Mouse (Mus musculus) adrenal gland, postnatal 14 days (tissue): ENCODE measurements at regions not wholly inside any gene's neighbourhood (a gene's known extent, or its start where the extent isn't known, plus 50 kb on each side); places are given as distances from the start of the nearest gene placed in this dataset.

Experiments used
- DNase-seq: peaks from one replicate; pipeline ENCODE4 v3.0.0; 2021; ENCODE audit warnings: mixed read lengths

DNA sequence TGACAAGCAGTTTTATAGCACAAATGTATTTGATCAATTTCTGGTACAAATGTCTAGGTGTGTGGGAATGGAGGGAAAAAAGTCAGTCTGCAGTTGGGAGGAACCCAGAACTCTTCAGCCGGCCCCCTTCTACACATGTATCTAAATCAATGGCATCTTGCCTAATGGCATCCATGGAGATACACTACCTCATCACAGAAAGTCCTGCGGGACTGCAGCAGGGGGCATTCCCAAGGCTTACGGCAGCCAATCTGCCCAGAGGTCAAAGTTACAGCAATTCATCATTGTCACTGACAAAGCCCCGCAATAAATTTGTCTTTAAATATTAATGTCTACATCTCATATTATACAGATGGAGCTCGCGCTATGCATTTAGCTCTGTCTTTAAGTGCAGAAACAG is 135.7 kb upstream of the Arhgap5 start:
- no peak for DNase-seq

DNA sequence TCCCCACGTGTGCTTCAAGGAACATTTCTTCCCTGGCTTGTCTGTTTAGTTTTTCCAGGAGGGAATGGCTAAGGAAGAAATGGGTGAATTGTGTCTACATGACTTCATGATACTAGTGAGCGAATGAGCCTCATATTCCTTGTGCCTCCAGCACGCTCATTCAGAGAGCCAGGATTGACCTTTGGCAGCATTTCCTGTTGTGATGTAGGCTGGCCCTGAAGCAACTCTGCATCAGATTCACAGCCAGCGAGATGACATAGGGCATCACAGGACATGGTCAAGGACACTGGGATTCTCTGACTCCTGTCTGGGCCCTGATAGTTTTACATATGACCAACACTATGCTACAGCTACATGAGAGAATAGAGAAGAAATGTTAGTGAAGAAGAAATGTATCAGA is 135.3 kb upstream of the Arhgap5 start:
- peak; percentile 85 for DNase-seq

- no peak for DNase-seq
Measured at GRCm38 (mm10) chr12:52370153-52370710, 133.5 kb upstream of the Arhgap5 start.

- DNase-seq = no peak
Measured at GRCm38 (mm10) chr12:52375116-52375515, 128.7 kb upstream of the Arhgap5 start.

DNA sequence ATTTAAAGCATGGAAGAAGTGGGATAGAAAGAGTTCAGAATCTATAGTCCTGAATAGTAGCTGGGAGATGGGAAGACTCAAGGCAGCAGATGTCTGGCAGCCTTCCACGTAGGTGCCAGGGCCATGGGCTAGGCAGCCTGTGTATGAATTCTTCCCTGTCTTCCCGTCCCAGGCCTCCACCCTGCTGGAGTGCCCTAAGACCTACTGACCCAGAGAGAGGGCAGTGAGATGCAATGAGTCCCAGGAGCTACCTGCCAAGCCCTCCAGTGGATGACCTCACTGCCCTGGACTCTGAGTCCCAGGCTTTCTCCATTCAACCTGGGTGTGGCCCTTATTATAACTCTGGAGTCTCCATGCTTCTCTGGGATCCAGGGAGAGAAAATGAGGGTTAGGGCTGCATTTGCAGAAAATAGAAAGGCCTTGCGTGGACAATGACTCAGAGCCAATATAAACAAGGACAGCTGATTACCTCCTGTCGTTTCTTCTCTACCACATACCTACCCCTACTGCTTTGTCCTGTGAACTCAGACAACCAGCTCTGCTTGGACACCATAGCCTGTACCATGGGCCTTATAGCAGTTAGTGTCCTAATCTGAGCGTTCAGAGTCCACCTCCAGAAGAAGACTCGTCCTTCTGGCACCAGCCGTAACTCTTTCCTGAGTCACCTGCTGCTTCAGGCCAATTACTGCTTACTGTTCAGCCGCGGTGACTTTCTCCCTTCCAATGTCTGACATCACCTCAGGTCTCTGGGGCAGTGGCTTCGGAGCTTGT is 126.9 kb upstream of the Arhgap5 start:
- DNase-seq = no peak

DNA sequence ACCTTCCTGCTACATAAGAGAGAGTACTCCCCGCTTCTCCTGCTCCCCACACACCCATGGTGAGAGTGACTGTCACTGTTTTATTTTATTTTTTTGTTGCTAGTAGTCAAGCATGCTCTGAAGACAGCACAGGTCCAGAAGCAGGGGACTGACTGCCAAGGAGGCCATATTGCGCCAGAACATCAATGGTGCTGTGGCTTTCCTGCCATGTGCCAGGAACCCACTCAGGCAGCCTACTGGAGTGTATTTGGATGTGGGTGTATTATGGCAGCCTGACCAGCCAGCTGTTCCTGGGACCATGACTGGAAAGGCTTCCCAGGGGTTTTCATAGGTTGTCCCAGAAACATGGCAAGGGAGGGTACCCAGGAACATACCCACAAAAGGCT is 126.3 kb upstream of the Arhgap5 start:
- no peak for DNase-seq

DNA sequence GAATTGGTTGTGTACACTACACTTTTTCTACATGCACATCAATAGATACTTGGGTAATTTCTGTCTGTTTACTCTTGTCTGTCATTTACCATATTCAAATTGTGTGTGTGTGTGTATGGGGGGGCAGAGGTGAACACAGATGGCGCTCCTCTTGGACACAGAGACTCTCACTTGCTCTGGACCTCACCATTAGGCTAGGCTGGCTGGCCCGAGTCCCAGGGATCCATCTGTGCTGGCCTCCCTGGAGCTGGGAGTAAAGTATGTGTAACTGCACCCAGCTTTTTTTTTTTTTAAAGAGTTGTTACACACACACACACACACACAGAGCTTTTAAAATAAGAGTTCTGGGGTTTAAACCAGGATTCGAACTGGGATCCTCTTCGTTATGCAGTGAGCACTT is 124.5 kb upstream of the Arhgap5 start:
- DNase-seq = no peak

DNA sequence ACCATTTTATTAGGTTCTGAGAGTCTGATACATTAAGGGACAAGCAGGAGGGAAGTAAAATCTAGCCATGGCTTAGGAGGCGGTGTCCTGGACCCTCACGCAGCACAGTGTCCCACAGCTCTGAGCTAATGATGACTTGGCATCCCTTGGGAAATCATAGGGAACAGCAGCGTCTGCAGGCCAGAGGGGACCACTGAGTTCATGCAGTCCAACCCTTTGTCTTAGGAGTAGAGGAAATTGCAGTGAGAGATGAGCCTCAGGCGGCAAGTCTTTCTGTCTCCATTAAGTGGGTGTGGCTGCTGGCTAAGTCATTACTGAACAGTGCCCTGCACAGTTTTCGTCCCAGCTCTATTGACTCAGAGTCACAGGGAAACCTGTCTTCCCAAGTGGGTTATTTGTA is 123.8 kb upstream of the Arhgap5 start:
- DNase-seq = no peak

GRCm38 (mm10) chr12:52381161-52381967 is 122.4 kb upstream of the Arhgap5 start:
- DNase-seq = no peak

DNA sequence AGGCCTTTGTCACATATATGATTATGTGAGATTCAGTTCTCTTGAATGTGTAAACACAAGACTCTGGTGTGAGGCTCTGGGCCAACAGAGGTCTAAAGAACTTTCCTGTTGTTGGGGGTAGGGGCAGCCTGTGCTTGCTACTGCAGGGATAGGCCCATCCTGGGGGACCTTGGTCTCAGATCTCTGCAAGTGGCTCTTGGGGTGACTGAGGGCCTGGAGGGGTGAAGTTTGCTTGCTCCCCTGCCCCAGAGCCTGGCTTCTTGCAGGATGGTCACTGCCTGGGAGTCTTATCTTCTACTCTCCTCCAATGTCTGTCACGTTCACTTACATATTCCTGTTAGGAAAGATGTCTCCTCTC is 121.8 kb upstream of the Arhgap5 start:
- no peak for DNase-seq

- DNase-seq = peak; percentile 48
Measured at GRCm38 (mm10) chr12:52382832-52383580, 120.8 kb upstream of the Arhgap5 start.

- no peak for DNase-seq
Measured at GRCm38 (mm10) chr12:52389552-52389951, 114.2 kb upstream of the Arhgap5 start.

GRCm38 (mm10) chr12:52390242-52390641 is 113.5 kb upstream of the Arhgap5 start:
- DNase-seq = no peak

DNA sequence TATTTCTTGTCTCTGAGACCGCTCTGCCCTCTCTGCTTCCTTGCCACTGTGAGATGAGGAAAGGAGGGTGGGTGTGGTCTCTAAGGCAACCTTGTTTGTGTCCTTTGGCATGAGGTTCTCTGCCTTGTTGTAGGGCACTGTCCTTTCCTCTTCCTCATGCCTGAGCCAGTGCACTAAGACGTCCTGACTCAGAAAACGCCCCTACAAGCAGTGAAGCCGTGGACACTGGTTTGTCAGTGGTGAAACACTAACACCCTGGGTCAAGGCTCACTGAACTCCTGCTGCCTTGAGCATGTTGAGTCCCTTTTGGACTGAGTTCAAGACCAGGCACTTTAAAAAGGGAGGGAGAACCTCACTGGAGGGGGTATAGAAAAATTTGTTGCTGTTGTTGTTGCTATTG is 111.1 kb upstream of the Arhgap5 start:
- DNase-seq = peak; percentile 21

- no peak for DNase-seq
Measured at GRCm38 (mm10) chr12:52393981-52394718, 109.6 kb upstream of the Arhgap5 start.

- DNase-seq = no peak
Measured at GRCm38 (mm10) chr12:52394719-52395062, 109.1 kb upstream of the Arhgap5 start.

- DNase-seq = no peak
Measured at GRCm38 (mm10) chr12:52395111-52395510, 108.7 kb upstream of the Arhgap5 start.

DNA sequence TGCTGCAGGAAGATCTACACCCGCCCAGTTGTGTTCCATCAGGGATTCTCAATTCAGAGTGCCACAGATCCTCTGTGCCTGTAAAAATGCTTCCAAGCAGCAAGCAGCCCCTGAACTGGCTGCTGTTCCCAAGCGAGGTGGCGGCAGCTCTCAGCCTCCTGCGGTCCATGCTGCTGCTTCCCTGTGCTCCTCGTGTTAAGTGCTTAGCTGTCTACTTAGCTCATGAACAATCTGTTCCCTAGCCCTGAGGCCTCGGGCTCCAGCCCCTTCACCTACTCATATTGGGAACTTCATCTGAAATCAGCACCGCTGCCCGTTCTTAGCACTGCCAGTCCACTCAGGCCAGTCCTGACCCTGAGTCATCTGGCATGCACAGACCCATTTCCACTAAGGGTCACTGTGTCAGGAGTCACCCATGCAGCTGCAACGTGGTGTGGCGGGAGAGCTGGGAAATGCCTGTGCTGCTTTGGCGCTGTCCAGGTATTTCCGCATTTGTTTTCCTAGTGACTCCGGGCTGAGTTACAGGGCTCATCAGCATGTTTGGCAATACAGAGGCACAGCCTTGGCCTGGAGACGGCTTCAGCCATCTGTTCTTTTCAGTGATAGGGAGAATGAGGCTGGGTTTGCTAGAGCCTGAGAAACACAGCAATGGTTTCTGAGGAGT is 107.5 kb upstream of the Arhgap5 start:
- DNase-seq = peak; percentile 77

- no peak for DNase-seq
Measured at GRCm38 (mm10) chr12:52397718-52398510, 105.9 kb upstream of the Arhgap5 start.

GRCm38 (mm10) chr12:52398511-52398975 is 105.2 kb upstream of the Arhgap5 start:
- DNase-seq = no peak

- no peak for DNase-seq
Measured at GRCm38 (mm10) chr12:52400099-52400498, 103.7 kb upstream of the Arhgap5 start.
